Mouse (Mus musculus): Measurements from ENCODE around the gene Rhbdl1. TPM values are rescaled to one million over a fixed set of nuclear protein-coding genes. Genes with fewer than 3 reads are reported as not detected.

Gene Rhbdl1
- polyA plus RNA-seq, 1 experiment from 2014 or later, result 1.6 TPM

GRCm38 (mm10) chr17:25833291-25833663, 3.8 kb downstream of the Rhbdl1 start, which contains the start of gene Stub1:
TSS of gene Stub1 (minus strand) at chr17:25833404.
- H3K4me3 ChIP-seq (ENCODE audit: low read depth, low read length), result peak within 1 kb of the TSS; percentile 85
- ATAC-seq (replicated peaks; ENCODE audit: low FRiP score) (peak; percentile 50), DNase-seq (ENCODE audit: low spot score) (no peak)
- H3K27me3 ChIP-seq (replicated peaks; ENCODE audit: control insufficient read depth, insufficient read depth, low read length), result no peaks in the 10 kb centered on the region
- H3K4me2 ChIP-seq, result peak within 1 kb of the TSS; percentile 99
- WGBS, result under 1% methylated on average over 24 of the region's 24 CpGs
- peaks cover 64% of the 10 kb centered on the region for H3K4me1 ChIP-seq (replicated peaks; ENCODE audit: control insufficient read depth, insufficient read depth, low read length)
- H3K27ac ChIP-seq (ENCODE audit: low read depth, low read length), result peak within 1 kb of the TSS; percentile 97
- no peaks in the 10 kb centered on the region for H3K9me3 ChIP-seq (ENCODE audit: control insufficient read depth, low read length)
- H3K36me3 ChIP-seq (ENCODE audit: control insufficient read depth, insufficient read depth, low read length), result peaks cover 32% of the 10 kb centered on the region
- H3K9ac ChIP-seq (ENCODE audit: low read depth, low read length), result peak within 1 kb of the TSS; percentile 88

- ATAC-seq (replicated peaks; ENCODE audit: low FRiP score) (peak; percentile 90), DNase-seq (ENCODE audit: low spot score) (peak; percentile 99)
- under 1% methylated on average over 77 of the region's 77 CpGs for WGBS
- peaks cover 35% of the 10 kb centered on the region for H3K36me3 ChIP-seq (ENCODE audit: control insufficient read depth, insufficient read depth, low read length)
- peaks cover 62% of the 10 kb centered on the region for H3K4me1 ChIP-seq (replicated peaks; ENCODE audit: control insufficient read depth, insufficient read depth, low read length)
- H3K9me3 ChIP-seq (ENCODE audit: control insufficient read depth, low read length), result no peaks in the 10 kb centered on the region
- peak overlapping the region; percentile 85 for H3K4me3 ChIP-seq (ENCODE audit: low read depth, low read length)
- H3K27ac ChIP-seq (ENCODE audit: low read depth, low read length), result peak overlapping the region; percentile 97
- peak overlapping the region; percentile 88 for H3K9ac ChIP-seq (ENCODE audit: low read depth, low read length)
- peak overlapping the region; percentile 99 for H3K4me2 ChIP-seq
- no peaks in the 10 kb centered on the region for H3K27me3 ChIP-seq (replicated peaks; ENCODE audit: control insufficient read depth, insufficient read depth, low read length)
Measured at GRCm38 (mm10) chr17:25832436-25833290, 4.4 kb downstream of the Rhbdl1 start.

GRCm38 (mm10) chr17:25831451-25832281, 5.4 kb downstream of the Rhbdl1 start:
- no peak for DNase-seq (ENCODE audit: low spot score)
- H3K27me3 ChIP-seq (replicated peaks; ENCODE audit: control insufficient read depth, insufficient read depth, low read length), result no peaks in the 10 kb centered on the region
- no peak for ATAC-seq (replicated peaks; ENCODE audit: low FRiP score)
- peak overlapping the region; percentile 85 for H3K4me3 ChIP-seq (ENCODE audit: low read depth, low read length)
- peak overlapping the region; percentile 97 for H3K27ac ChIP-seq (ENCODE audit: low read depth, low read length)
- H3K9me3 ChIP-seq (ENCODE audit: control insufficient read depth, low read length), result no peaks in the 10 kb centered on the region
- peak overlapping the region; percentile 99 for H3K4me2 ChIP-seq
- WGBS, result 50% methylated on average over 21 of the region's 21 CpGs
- peak overlapping the region; percentile 88 for H3K9ac ChIP-seq (ENCODE audit: low read depth, low read length)
- H3K4me1 ChIP-seq (replicated peaks; ENCODE audit: control insufficient read depth, insufficient read depth, low read length), result peaks cover 53% of the 10 kb centered on the region
- H3K36me3 ChIP-seq (ENCODE audit: control insufficient read depth, insufficient read depth, low read length), result peaks cover 44% of the 10 kb centered on the region

- H3K4me1 ChIP-seq (replicated peaks; ENCODE audit: control insufficient read depth, insufficient read depth, low read length), result peaks cover 45% of the 10 kb centered on the region
- H3K27me3 ChIP-seq (replicated peaks; ENCODE audit: control insufficient read depth, insufficient read depth, low read length), result no peaks in the 10 kb centered on the region
- H3K4me3 ChIP-seq (ENCODE audit: low read depth, low read length), result peak overlapping the region; percentile 85
- DNase-seq (ENCODE audit: low spot score) (no peak), ATAC-seq (replicated peaks; ENCODE audit: low FRiP score) (no peak)
- H3K36me3 ChIP-seq (ENCODE audit: control insufficient read depth, insufficient read depth, low read length), result peaks cover 49% of the 10 kb centered on the region
- peak overlapping the region; percentile 99 for H3K4me2 ChIP-seq
- 85% methylated on average over 14 of the region's 14 CpGs for WGBS
- H3K27ac ChIP-seq (ENCODE audit: low read depth, low read length), result no peak overlapping the region
- peak overlapping the region; percentile 88 for H3K9ac ChIP-seq (ENCODE audit: low read depth, low read length)
- H3K9me3 ChIP-seq (ENCODE audit: control insufficient read depth, low read length), result no peaks in the 10 kb centered on the region
Measured at GRCm38 (mm10) chr17:25830806-25831431, 6.2 kb downstream of the Rhbdl1 start.

GRCm38 (mm10) chr17:25830200-25830753, 6.8 kb downstream of the Rhbdl1 start:
- 76% methylated on average over 4 of the region's 4 CpGs for WGBS
- DNase-seq (ENCODE audit: low spot score) (no peak), ATAC-seq (replicated peaks; ENCODE audit: low FRiP score) (no peak)
- peak overlapping the region; percentile 65 for H3K4me3 ChIP-seq (ENCODE audit: low read depth, low read length)
- H3K9ac ChIP-seq (ENCODE audit: low read depth, low read length), result peak overlapping the region; percentile 20; the same call in 1 of the 2 replicates
- no peaks in the 10 kb centered on the region for H3K9me3 ChIP-seq (ENCODE audit: control insufficient read depth, low read length)
- peaks cover 47% of the 10 kb centered on the region for H3K36me3 ChIP-seq (ENCODE audit: control insufficient read depth, insufficient read depth, low read length)
- peak overlapping the region; percentile 82; the same call in 1 of the 2 replicates for H3K27ac ChIP-seq (ENCODE audit: low read depth, low read length)
- no peaks in the 10 kb centered on the region for H3K27me3 ChIP-seq (replicated peaks; ENCODE audit: control insufficient read depth, insufficient read depth, low read length)
- H3K4me1 ChIP-seq (replicated peaks; ENCODE audit: control insufficient read depth, insufficient read depth, low read length), result peaks cover 48% of the 10 kb centered on the region
- peak overlapping the region; percentile 99 for H3K4me2 ChIP-seq

- peak overlapping the region; percentile 82 for H3K27ac ChIP-seq (ENCODE audit: low read depth, low read length)
- peak overlapping the region; percentile 99 for H3K4me2 ChIP-seq
- H3K4me3 ChIP-seq (ENCODE audit: low read depth, low read length), result peak overlapping the region; percentile 65
- H3K27me3 ChIP-seq (replicated peaks; ENCODE audit: control insufficient read depth, insufficient read depth, low read length), result no peaks in the 10 kb centered on the region
- WGBS, result 36% methylated on average over 8 of the region's 8 CpGs
- H3K4me1 ChIP-seq (replicated peaks; ENCODE audit: control insufficient read depth, insufficient read depth, low read length), result peaks cover 50% of the 10 kb centered on the region
- no peaks in the 10 kb centered on the region for H3K9me3 ChIP-seq (ENCODE audit: control insufficient read depth, low read length)
- H3K36me3 ChIP-seq (ENCODE audit: control insufficient read depth, insufficient read depth, low read length), result peaks cover 42% of the 10 kb centered on the region
- ATAC-seq (replicated peaks; ENCODE audit: low FRiP score) (no peak), DNase-seq (ENCODE audit: low spot score) (no peak)
- H3K9ac ChIP-seq (ENCODE audit: low read depth, low read length), result peak overlapping the region; percentile 77
Measured at GRCm38 (mm10) chr17:25829558-25830017, 7.5 kb downstream of the Rhbdl1 start.

- peaks cover 42% of the 10 kb centered on the region for H3K36me3 ChIP-seq (ENCODE audit: control insufficient read depth, insufficient read depth, low read length)
- H3K4me3 ChIP-seq (ENCODE audit: low read depth, low read length), result peak within 1 kb of the TSS; percentile 65
- H3K27me3 ChIP-seq (replicated peaks; ENCODE audit: control insufficient read depth, insufficient read depth, low read length), result no peaks in the 10 kb centered on the region
- peak; percentile 37; the same call in 1 of the 2 replicates for ATAC-seq (replicated peaks; ENCODE audit: low FRiP score)
- peaks cover 50% of the 10 kb centered on the region for H3K4me1 ChIP-seq (replicated peaks; ENCODE audit: control insufficient read depth, insufficient read depth, low read length)
- peak within 1 kb of the TSS; percentile 99 for H3K4me2 ChIP-seq
- peak within 1 kb of the TSS; percentile 77 for H3K9ac ChIP-seq (ENCODE audit: low read depth, low read length)
- peak within 1 kb of the TSS; percentile 82 for H3K27ac ChIP-seq (ENCODE audit: low read depth, low read length)
- H3K9me3 ChIP-seq (ENCODE audit: control insufficient read depth, low read length), result no peaks in the 10 kb centered on the region
- 1% methylated on average over 32 of the region's 32 CpGs for WGBS
- peak; percentile 87 for DNase-seq (ENCODE audit: low spot score)
Measured at GRCm38 (mm10) chr17:25828712-25829557, 8.2 kb downstream of the Rhbdl1 start, which contains the start of gene Jmjd8. TSS of gene Jmjd8 (plus strand) at chr17:25828867.

All from liver, embryonic 11.5 days (tissue).